Mouse (Mus musculus) testis, adult 2 months (tissue): ENCODE measurements around the gene Aldh1a2.

Source experiments
- CTCF ChIP-seq: fragments of 200-500 bp; IDR thresholded peaks from 2 replicates; pipeline ENCODE4 v1.5.1; 2012; ENCODE audit warnings: low read depth, mild to moderate bottlenecking, inconsistent platforms, low read length, moderate library complexity; ENCODE audit not compliant: control insufficient read depth, insufficient read depth, insufficient replicate concordance
- POLR2A ChIP-seq: fragments of 200-500 bp; IDR thresholded peaks from 2 replicates; pipeline ENCODE4 v1.6.1; 2012; ENCODE audit warnings: low read depth, mild to moderate bottlenecking, inconsistent platforms, low read length, moderate library complexity; ENCODE audit not compliant: control insufficient read depth

DNA sequence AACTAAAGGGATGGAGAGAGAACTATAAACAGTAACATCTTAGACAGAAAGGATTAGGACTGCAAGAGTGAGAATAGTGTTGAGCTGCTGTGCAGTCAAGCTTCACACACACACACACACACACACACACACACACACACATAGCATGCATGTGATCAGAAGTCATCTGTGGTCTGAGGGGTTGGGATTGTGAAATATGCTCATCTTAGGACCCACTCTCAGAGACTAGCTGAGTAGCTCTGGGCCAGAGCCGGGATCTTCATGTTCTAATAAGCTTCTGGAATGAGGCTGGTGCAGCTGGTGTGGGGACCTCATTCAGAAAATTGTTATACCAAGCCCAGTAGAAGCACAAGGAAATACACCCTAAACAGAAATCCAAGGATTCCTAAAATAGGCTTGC, 75.1 kb downstream of the Aldh1a2 start:
- TF ChIP-seq POLR2A: no peak
- no peak for TF ChIP-seq CTCF
